Comparison of ENCODE assay signal across 7 mouse cellular contexts in the genomic region with DNA sequence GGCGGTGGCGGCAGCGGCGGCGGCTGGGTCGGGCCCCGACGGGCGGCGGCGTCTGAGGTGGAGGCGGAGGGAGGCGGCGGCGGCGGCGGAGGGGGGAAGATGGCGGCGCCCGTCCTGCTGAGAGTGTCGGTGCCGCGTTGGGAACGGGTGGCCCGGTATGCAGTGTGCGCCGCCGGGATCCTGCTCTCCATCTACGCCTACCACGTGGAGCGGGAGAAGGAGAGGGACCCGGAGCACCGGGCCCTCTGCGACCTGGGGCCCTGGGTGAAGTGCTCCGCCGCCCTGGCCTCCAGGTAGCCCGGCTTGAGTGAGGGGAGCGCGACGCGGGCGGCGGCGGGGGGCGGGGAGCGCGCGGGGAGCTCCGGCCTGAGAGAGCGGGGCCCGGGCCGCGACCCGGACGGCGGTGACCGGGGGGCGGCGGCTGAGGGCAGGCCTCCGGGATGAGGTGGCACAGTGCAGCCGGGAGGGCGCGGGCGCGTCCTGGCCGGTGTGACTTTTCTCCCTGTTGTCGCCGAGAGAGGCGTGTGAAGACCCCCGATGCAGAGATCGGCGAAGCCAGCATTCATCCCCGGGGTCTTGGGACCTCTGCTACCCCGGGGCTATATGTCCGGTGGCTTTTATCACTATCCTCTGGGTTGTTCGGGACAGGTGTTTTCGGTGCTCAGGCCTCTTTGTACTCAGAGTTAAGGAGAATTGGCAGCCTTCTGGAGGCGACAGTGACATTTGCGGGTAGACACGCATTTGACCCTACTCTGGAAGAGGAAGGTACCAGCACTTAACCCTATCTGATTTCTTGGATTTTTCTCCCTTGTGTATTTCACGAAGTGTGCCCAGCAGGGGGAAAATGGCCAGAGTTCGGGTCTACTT. TPM values are rescaled to one million over a fixed set of nuclear protein-coding genes. Genes with fewer than 3 reads are reported as not detected.
DNase-seq lines count a peak whose midpoint lies in the region; ATAC-seq lines count a peak whose summit lies in the region.
"Not testable (repeated sequence)": the region's sequence is repeated elsewhere in the genome, so short reads cannot be mapped to it uniquely, and the experiment has no call there.

No protein-coding gene starts in this region.

- intact Hi-C loops in left cerebral cortex, postnatal 4 days (cut with DNase I) = not testable (repeated sequence)

- not testable (repeated sequence) for H3K4me1 ChIP-seq in embryonic facial prominence, embryonic 11.5 days (ENCODE audit: control insufficient read depth, insufficient read depth, low read length); intestine, embryonic 16.5 days (ENCODE audit: control insufficient read depth, insufficient read depth, low read length)

- not testable (repeated sequence) for H3K27me3 ChIP-seq in embryonic facial prominence, embryonic 11.5 days (ENCODE audit: control insufficient read depth, insufficient read depth, low read length); intestine, embryonic 16.5 days (replicated peaks; ENCODE audit: control insufficient read depth, insufficient read depth, low read length)

- H3K4me3 ChIP-seq in embryonic facial prominence, embryonic 11.5 days (ENCODE audit: low read depth, low read length) = peak overlapping the region; percentile 86
- H3K4me3 ChIP-seq in intestine, embryonic 16.5 days (ENCODE audit: low read length) = peak overlapping the region; percentile 72

- DNase-seq in adrenal gland, postnatal 10 days = peak; percentile 55
- DNase-seq in embryonic facial prominence, embryonic 11.5 days (ENCODE audit: low spot score) = peak; percentile 29
- peak; percentile 96 for DNase-seq in heart, adult 11 months
- peak; percentile 34 for DNase-seq in left cerebral cortex, postnatal 4 days
- peak; percentile 31 for DNase-seq in mesoderm, embryonic 11.5 days (ENCODE audit: low read depth, low spot score)
- DNase-seq in right cerebral cortex, postnatal 25 days = peak; percentile 27

- H3K27ac ChIP-seq in embryonic facial prominence, embryonic 11.5 days (replicated peaks; ENCODE audit: low read depth, low read length) = not testable (repeated sequence)
- peak overlapping the region; percentile 64 for H3K27ac ChIP-seq in intestine, embryonic 16.5 days (ENCODE audit: low read length)

- H3K9ac ChIP-seq in embryonic facial prominence, embryonic 11.5 days (replicated peaks; ENCODE audit: low read length) = peak overlapping the region; percentile 81
- peak overlapping the region; percentile 75 for H3K9ac ChIP-seq in intestine, embryonic 16.5 days (ENCODE audit: low read depth, low read length)

- 0% methylated on average over 44 of the region's 82 CpGs for WGBS in embryonic facial prominence, embryonic 11.5 days
- under 1% methylated on average over 47 of the region's 82 CpGs for WGBS in intestine, embryonic 16.5 days

- H3K9me3 ChIP-seq in embryonic facial prominence, embryonic 11.5 days (replicated peaks; ENCODE audit: control insufficient read depth, low read length); intestine, embryonic 16.5 days (ENCODE audit: control insufficient read depth, low read length): not testable (repeated sequence)

- not testable (repeated sequence) for H3K36me3 ChIP-seq in embryonic facial prominence, embryonic 11.5 days (replicated peaks; ENCODE audit: control insufficient read depth, insufficient read depth, low read depth, low read length); intestine, embryonic 16.5 days (ENCODE audit: control insufficient read depth, insufficient read depth, low read length)

- peak; percentile 58 for ATAC-seq in embryonic facial prominence, embryonic 11.5 days (replicated peaks; ENCODE audit: insufficient number of reproducible peaks, low FRiP score, low TSS enrichment, low read depth)
- peak; percentile 51 for ATAC-seq in intestine, embryonic 16.5 days

- H3K4me2 ChIP-seq in embryonic facial prominence, embryonic 11.5 days (ENCODE audit: low read depth, low read length) = peak overlapping the region; percentile 43
- peak overlapping the region; percentile 67 for H3K4me2 ChIP-seq in intestine, embryonic 16.5 days (ENCODE audit: low read depth, low read length)

RNA-seq across cellular contexts. Expression of gene Vkorc1l1, which starts 0.5 kb away (rescaled TPM):
- 10 to 100 TPM; 29.5 to 30.4 TPM for total RNA-seq in adrenal gland, postnatal 10 days (2021)
- polyA plus RNA-seq in embryonic facial prominence, embryonic 11.5 days (2014; fragmentation: Nextera tagmentation; extraction: Ambion mirVana) = 33.4 and 41.3 TPM in 2 replicates
- polyA plus RNA-seq in intestine, embryonic 16.5 days (2015; fragmentation: Nextera tagmentation; extraction: Ambion mirVana) = 22.1 and 28.8 TPM in 2 replicates
- 10 to 100 TPM; 53.8 to 55.3 TPM for total RNA-seq in left cerebral cortex, postnatal 4 days (2021)

RNA-seq across cellular contexts. Expression of gene Nupr1l, which starts 34.0 kb away (rescaled TPM):
- total RNA-seq in adrenal gland, postnatal 10 days (2021) = 1 to 10 TPM; 4.0 to 5.8 TPM
- 4.3 TPM in 2 replicates for polyA plus RNA-seq in embryonic facial prominence, embryonic 11.5 days (2014; fragmentation: Nextera tagmentation; extraction: Ambion mirVana)
- 2.1 and 2.3 TPM in 2 replicates for polyA plus RNA-seq in intestine, embryonic 16.5 days (2015; fragmentation: Nextera tagmentation; extraction: Ambion mirVana)
- 1 to 10 TPM; 2.4 to 3.6 TPM for total RNA-seq in left cerebral cortex, postnatal 4 days (2021)

RNA-seq across cellular contexts. Expression of gene Phkg1, which starts 44.0 kb away (rescaled TPM):
- 1 to 10 TPM; 3.2 to 8.0 TPM for total RNA-seq in adrenal gland, postnatal 10 days (2021)
- 0.13 TPM in 1 of 2 replicates, not detected in the other for polyA plus RNA-seq in embryonic facial prominence, embryonic 11.5 days (2014; fragmentation: Nextera tagmentation; extraction: Ambion mirVana)
- 0.11 TPM in 1 of 2 replicates, not detected in the other for polyA plus RNA-seq in intestine, embryonic 16.5 days (2015; fragmentation: Nextera tagmentation; extraction: Ambion mirVana)
- 1 to 10 TPM; 2.5 to 3.4 TPM for total RNA-seq in left cerebral cortex, postnatal 4 days (2021)

RNA-seq across cellular contexts. Expression of gene Zbed5, which starts 46.8 kb away (rescaled TPM):
- total RNA-seq in adrenal gland, postnatal 10 days (2021) = 1 to 10 TPM; 2.8 to 3.6 TPM
- polyA plus RNA-seq in embryonic facial prominence, embryonic 11.5 days (2014; fragmentation: Nextera tagmentation; extraction: Ambion mirVana) = 11.7 and 12.0 TPM in 2 replicates
- 2.2 and 2.4 TPM in 2 replicates for polyA plus RNA-seq in intestine, embryonic 16.5 days (2015; fragmentation: Nextera tagmentation; extraction: Ambion mirVana)
- 10 to 100 TPM in 1 of 2 experiments, 1 to 10 TPM in 1; 9.5 to 10.8 TPM for total RNA-seq in left cerebral cortex, postnatal 4 days (2021)

RNA-seq across cellular contexts. Expression of gene Chchd2, which starts 55.0 kb away (rescaled TPM):
- 1,000 to 10,000 TPM in 1 of 2 experiments, 100 to 1,000 TPM in 1; 975 to 1,063 TPM for total RNA-seq in adrenal gland, postnatal 10 days (2021)
- 1,023 and 1,076 TPM in 2 replicates for polyA plus RNA-seq in embryonic facial prominence, embryonic 11.5 days (2014; fragmentation: Nextera tagmentation; extraction: Ambion mirVana)
- polyA plus RNA-seq in intestine, embryonic 16.5 days (2015; fragmentation: Nextera tagmentation; extraction: Ambion mirVana) = 1,153 and 1,157 TPM in 2 replicates
- total RNA-seq in left cerebral cortex, postnatal 4 days (2021) = 100 to 1,000 TPM; 310 to 317 TPM

Comparison
In these comparisons a context has a peak if more than half of its experiments do, and no peak if none do; other contexts are left out.
1. DNase-seq: peak in every context shown above with its lines; median percentile 96 in heart, adult 11 months; 55 in adrenal gland, postnatal 10 days; 34 in left cerebral cortex, postnatal 4 days; 31 in mesoderm, embryonic 11.5 days; 29 in embryonic facial prominence, embryonic 11.5 days; 27 in right cerebral cortex, postnatal 25 days.